Mouse (Mus musculus): ENCODE measurements at regions not wholly inside any gene's neighbourhood (a gene's known extent, or its start where the extent isn't known, plus 50 kb on each side); places are given as distances from the start of the nearest gene placed in this dataset.

GRCm38 (mm10) chr4:93935692-93936091, 600.4 kb upstream of the Tusc1 start:
- DNase-seq, result no peak
- no peak for TF ChIP-seq CTCF (IDR thresholded peaks at IDR 0.05; ENCODE audit: insufficient read depth, low read length)
- no peak for TF ChIP-seq POLR2A (IDR thresholded peaks at IDR 0.05; ENCODE audit: borderline replicate concordance, extremely low read depth, low read depth, low read length)
- Histone ChIP-seq H3K4me1 (ENCODE audit: control insufficient read depth, insufficient read depth, low read length) (no peaks in the 10 kb centered on the region), H3K4me3 (replicated peaks; ENCODE audit: extremely low read depth, low read depth, low read length) (no peak overlapping the region)

DNA sequence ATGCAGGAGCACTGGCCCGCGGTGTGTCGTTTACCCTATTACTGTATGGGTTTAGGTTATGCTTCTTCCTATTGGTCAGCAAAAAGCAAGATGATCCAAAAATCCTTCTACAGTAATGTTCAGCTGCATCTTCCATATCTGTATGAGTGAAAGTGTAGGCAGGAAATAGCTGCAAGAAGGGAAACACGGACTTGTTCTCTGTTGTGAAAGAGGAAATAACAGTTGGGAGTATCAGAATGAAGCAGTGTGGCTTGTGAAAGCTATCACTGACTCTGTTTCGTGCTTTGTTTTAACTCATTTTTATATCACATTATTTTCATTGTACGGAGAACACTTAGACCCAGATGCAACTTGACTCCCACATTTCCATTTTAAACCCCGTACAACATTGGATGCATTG, 591.8 kb upstream of the Tusc1 start:
- Histone ChIP-seq H3K4me3 (replicated peaks; ENCODE audit: extremely low read depth, low read depth, low read length) (no peak overlapping the region), H3K4me1 (ENCODE audit: control insufficient read depth, insufficient read depth, low read length) (no peaks in the 10 kb centered on the region)
- 79% methylated on average over 7 of the region's 7 CpGs for WGBS
- TF ChIP-seq CTCF (IDR thresholded peaks at IDR 0.05; ENCODE audit: insufficient read depth, low read length) (no peak), POLR2A (IDR thresholded peaks at IDR 0.05; ENCODE audit: borderline replicate concordance, extremely low read depth, low read depth, low read length) (no peak)
- DNase-seq, result no peak

GRCm38 (mm10) chr4:93924402-93924801, 589.1 kb upstream of the Tusc1 start:
- no peak for DNase-seq
- TF ChIP-seq CTCF (IDR thresholded peaks at IDR 0.05; ENCODE audit: insufficient read depth, low read length) (no peak), POLR2A (IDR thresholded peaks at IDR 0.05; ENCODE audit: borderline replicate concordance, extremely low read depth, low read depth, low read length) (no peak)
- 81% methylated on average over 1 of the region's 1 CpGs for WGBS
- no peak overlapping the region for H3K4me3 ChIP-seq (replicated peaks; ENCODE audit: extremely low read depth, low read depth, low read length)
- H3K4me1 ChIP-seq (ENCODE audit: control insufficient read depth, insufficient read depth, low read length), result no peaks in the 10 kb centered on the region

DNA sequence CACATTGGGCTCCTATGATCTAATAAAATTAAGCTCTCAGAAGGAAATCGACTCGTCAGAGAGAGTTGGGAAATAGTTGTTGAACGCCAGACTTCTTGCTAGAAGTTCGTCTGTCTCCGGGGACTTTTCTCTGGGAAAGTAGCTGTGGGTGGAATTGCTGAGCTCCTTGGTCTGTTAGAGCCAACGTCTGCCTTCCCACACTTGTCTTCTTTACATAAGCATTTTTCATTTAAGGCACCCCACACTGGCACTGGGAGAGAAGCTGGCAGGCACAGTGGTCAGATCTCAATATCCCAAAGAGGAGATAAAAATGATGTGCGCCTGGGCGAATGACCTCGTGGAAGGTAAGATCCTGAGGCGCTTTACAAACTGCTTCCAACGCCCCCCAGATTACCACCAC, 551.3 kb upstream of the Tusc1 start:
- TF ChIP-seq POLR2A (IDR thresholded peaks at IDR 0.05; ENCODE audit: borderline replicate concordance, extremely low read depth, low read depth, low read length), result no peak
- TF ChIP-seq CTCF (IDR thresholded peaks at IDR 0.05; ENCODE audit: insufficient read depth, low read length), result no peak
- Histone ChIP-seq H3K4me1 (ENCODE audit: control insufficient read depth, insufficient read depth, low read length) (no peaks in the 10 kb centered on the region), H3K4me3 (replicated peaks; ENCODE audit: extremely low read depth, low read depth, low read length) (no peak overlapping the region)
- no peak for DNase-seq
- 83% methylated on average over 11 of the region's 11 CpGs for WGBS

GRCm38 (mm10) chr4:93881318-93881717, 546.0 kb upstream of the Tusc1 start:
- no peak overlapping the region for H3K4me3 ChIP-seq (replicated peaks; ENCODE audit: extremely low read depth, low read depth, low read length)
- no peak for TF ChIP-seq POLR2A (IDR thresholded peaks at IDR 0.05; ENCODE audit: borderline replicate concordance, extremely low read depth, low read depth, low read length)

DNA sequence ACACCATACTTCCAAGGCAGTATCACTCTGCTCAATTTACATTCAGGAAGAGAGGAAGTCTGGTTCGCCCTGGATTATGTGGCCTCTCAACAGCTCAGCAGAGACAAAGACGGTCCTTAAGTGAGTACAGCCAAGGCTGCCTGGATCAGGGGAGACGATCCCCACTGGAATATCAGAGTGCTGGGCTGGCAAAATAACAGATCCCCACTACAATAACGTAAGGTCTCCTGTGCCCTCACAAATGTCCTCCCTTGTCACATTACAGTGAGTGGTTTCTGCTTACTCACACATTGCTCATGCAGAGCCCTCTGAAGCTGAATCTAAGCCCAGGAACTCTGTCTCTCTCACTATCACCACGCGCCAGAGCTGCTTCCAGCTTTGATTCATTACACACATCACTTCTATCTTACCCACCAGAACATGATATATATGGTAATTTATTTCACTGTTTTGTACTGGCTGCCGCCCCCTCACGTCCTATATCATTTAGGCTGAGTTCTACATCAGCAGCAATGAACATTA, 544.1 kb upstream of the Tusc1 start:
- WGBS, result 62% methylated on average over 8 of the region's 8 CpGs
- TF ChIP-seq POLR2A (IDR thresholded peaks at IDR 0.05; ENCODE audit: borderline replicate concordance, extremely low read depth, low read depth, low read length) (no peak), CTCF (IDR thresholded peaks at IDR 0.05; ENCODE audit: insufficient read depth, low read length) (no peak)
- no peak for DNase-seq
- H3K4me3 ChIP-seq (replicated peaks; ENCODE audit: extremely low read depth, low read depth, low read length), result no peak overlapping the region
- H3K4me1 ChIP-seq (ENCODE audit: control insufficient read depth, insufficient read depth, low read length), result no peaks in the 10 kb centered on the region

More at GRCm38 (mm10) chr4:93881318-93881717, 546.0 kb upstream of the Tusc1 start:
- H3K4me1 ChIP-seq (ENCODE audit: control insufficient read depth, insufficient read depth, low read length), result no peaks in the 10 kb centered on the region
- no peak for DNase-seq
- WGBS, result 70% methylated on average over 3 of the region's 3 CpGs

DNA sequence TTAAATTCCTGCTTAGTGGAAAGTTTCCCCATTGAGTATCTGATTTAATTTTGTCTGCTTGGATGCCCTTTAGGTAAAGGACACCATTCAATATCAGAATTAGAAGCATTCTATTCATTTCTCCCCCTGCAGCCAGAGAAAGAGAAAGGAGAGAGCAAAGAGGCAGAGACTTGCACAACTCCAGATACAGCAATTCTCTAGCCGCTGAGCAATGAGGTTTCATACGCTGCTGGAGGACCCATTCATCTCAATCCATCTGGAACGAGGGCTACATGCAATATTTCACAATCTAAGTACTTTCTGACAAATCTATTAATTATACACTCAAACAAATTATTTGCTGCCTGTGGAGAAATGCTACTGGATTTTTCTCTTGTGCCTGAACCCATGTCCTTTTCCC, 538.0 kb upstream of the Tusc1 start:
- no peak for DNase-seq
- TF ChIP-seq POLR2A (IDR thresholded peaks at IDR 0.05; ENCODE audit: borderline replicate concordance, extremely low read depth, low read depth, low read length) (no peak), CTCF (IDR thresholded peaks at IDR 0.05; ENCODE audit: insufficient read depth, low read length) (no peak)
- 50% methylated on average over 3 of the region's 3 CpGs for WGBS
- Histone ChIP-seq H3K4me3 (replicated peaks; ENCODE audit: extremely low read depth, low read depth, low read length) (no peak overlapping the region), H3K4me1 (ENCODE audit: control insufficient read depth, insufficient read depth, low read length) (no peaks in the 10 kb centered on the region)

- TF ChIP-seq POLR2A (IDR thresholded peaks at IDR 0.05; ENCODE audit: borderline replicate concordance, extremely low read depth, low read depth, low read length), result no peak
- TF ChIP-seq CTCF (IDR thresholded peaks at IDR 0.05; ENCODE audit: insufficient read depth, low read length), result no peak
- no peak for DNase-seq
- H3K4me3 ChIP-seq (replicated peaks; ENCODE audit: extremely low read depth, low read depth, low read length), result no peak overlapping the region
- H3K4me1 ChIP-seq (ENCODE audit: control insufficient read depth, insufficient read depth, low read length), result no peaks in the 10 kb centered on the region
- 93% methylated on average over 3 of the region's 3 CpGs for WGBS
These were observed 518.1 kb upstream of the Tusc1 start for GRCm38 (mm10) chr4:93853451-93853850.

DNA sequence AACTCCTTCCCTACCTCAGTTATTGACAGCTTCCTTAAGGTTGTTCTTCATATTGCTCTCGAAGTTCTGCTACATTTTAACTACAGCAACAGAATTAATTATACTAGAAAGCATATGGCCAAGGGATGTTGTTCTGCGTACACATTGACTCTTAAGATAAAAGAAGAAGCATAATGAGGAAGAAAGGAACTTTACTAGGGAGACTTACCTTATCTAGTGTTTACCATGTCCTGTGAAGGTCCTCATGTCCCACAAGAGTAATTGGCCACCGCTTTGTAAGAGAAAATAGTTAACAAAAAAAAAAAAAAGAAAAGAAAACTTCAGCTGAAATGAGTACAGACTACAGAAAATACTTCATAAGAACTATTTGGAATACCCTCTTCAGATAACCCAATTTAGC, 513.9 kb upstream of the Tusc1 start:
- TF ChIP-seq CTCF (IDR thresholded peaks at IDR 0.05; ENCODE audit: insufficient read depth, low read length) (no peak), POLR2A (IDR thresholded peaks at IDR 0.05; ENCODE audit: borderline replicate concordance, extremely low read depth, low read depth, low read length) (no peak)
- 57% methylated on average over 3 of the region's 3 CpGs for WGBS
- Histone ChIP-seq H3K4me1 (ENCODE audit: control insufficient read depth, insufficient read depth, low read length) (no peaks in the 10 kb centered on the region), H3K4me3 (replicated peaks; ENCODE audit: extremely low read depth, low read depth, low read length) (no peak overlapping the region)
- no peak for DNase-seq

DNA sequence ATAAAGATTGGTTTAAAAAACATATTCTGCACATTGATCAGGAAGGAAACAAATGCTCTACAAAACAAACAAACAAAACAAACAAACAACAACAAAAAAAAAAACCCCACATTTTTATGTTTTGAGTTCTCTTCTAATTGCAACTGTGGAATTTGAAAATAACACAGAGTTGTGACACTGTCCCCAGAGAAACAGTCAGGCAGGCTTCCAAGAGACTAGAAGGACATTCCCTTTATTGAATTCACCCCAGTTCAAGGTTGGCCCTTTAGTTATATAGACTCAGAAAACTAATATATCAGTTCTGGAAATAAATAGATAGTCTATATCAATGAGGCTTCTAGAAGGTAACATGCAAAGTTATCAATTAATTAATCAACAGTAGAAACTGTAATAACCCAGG, 495.4 kb upstream of the Tusc1 start:
- no peak for DNase-seq
- no peak overlapping the region for H3K4me3 ChIP-seq (replicated peaks; ENCODE audit: extremely low read depth, low read depth, low read length)
- TF ChIP-seq CTCF (IDR thresholded peaks at IDR 0.05; ENCODE audit: insufficient read depth, low read length) (no peak), POLR2A (IDR thresholded peaks at IDR 0.05; ENCODE audit: borderline replicate concordance, extremely low read depth, low read depth, low read length) (no peak)
- no peaks in the 10 kb centered on the region for H3K4me1 ChIP-seq (ENCODE audit: control insufficient read depth, insufficient read depth, low read length)
